ENCODE assay signal across 10 mouse cellular contexts in the genomic region with DNA sequence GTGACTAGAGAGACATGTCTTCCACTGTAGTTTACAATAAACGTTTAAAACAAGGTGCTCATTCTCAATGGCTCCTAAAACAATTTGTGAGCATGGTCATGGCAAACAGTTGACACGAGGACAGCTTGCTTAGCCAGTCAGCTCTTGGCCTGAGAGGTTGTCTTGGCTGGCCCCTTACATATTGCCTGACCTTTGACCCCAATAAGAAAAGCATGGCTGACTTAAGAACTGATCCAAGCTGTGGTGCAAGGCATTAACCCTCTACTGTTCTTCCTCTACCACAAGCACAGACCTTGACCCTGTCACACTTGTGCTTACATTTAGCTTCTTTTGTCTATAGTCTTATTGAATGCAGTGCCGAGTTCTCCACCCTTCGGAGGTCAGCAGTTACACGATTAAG. TPM values are rescaled to one million over a fixed set of nuclear protein-coding genes. Genes with fewer than 3 reads are reported as not detected.
DNase-seq lines count a peak whose midpoint lies in the region; ATAC-seq lines count a peak whose summit lies in the region.
"Had no signal": no experiment of that assay in that cellular context is flagged by ENCODE, and none has a peak within 500 bp of the region (broad histone marks: within the 10 kb centered on the region; RNA-seq: fewer than 3 reads in every experiment).

No protein-coding gene starts in this region.

- no peak overlapping the region for H3K4me3 ChIP-seq in heart, embryonic 16.5 days (ENCODE audit: low read length)
- H3K4me3 ChIP-seq in embryonic facial prominence, embryonic 10.5 days = no peak overlapping the region
- no peak overlapping the region for H3K4me3 ChIP-seq in hindbrain, embryonic 12.5 days
- H3K4me3 ChIP-seq in midbrain, embryonic 15.5 days = no peak overlapping the region
- H3K4me3 ChIP-seq: liver, embryonic 15.5 days had no signal

- no peak overlapping the region for H3K4me2 ChIP-seq in heart, embryonic 16.5 days (ENCODE audit: low read depth, low read length)
- no peak overlapping the region for H3K4me2 ChIP-seq in hindbrain, embryonic 12.5 days (replicated peaks)
- no peak overlapping the region for H3K4me2 ChIP-seq in midbrain, embryonic 15.5 days
- H3K4me2 ChIP-seq: liver, embryonic 15.5 days had no signal

- 80% methylated on average over 5 of the region's 5 CpGs for WGBS in heart, embryonic 16.5 days
- 45% methylated on average over 5 of the region's 5 CpGs for WGBS in embryonic facial prominence, embryonic 10.5 days
- WGBS in hindbrain, embryonic 12.5 days = 36% methylated on average over 5 of the region's 5 CpGs
- WGBS in midbrain, embryonic 15.5 days = 36% methylated on average over 5 of the region's 5 CpGs

- DNase-seq in heart, adult 18-20 months = no peak
- DNase-seq in embryonic facial prominence, embryonic 10.5 days (ENCODE audit: low spot score) = no peak
- no peak for DNase-seq in thymus, postnatal 25 days
- no peak for DNase-seq in right cerebral cortex, postnatal 14 days

- peak overlapping the region; percentile 94 for H3K27ac ChIP-seq in heart, embryonic 16.5 days (ENCODE audit: low read length)
- peak overlapping the region; percentile 78 for H3K27ac ChIP-seq in embryonic facial prominence, embryonic 10.5 days (replicated peaks)
- H3K27ac ChIP-seq in hindbrain, embryonic 12.5 days = peak overlapping the region; percentile 85
- H3K27ac ChIP-seq in midbrain, embryonic 15.5 days = peak overlapping the region; percentile 90
- H3K27ac ChIP-seq: liver, embryonic 15.5 days had no signal

- H3K36me3 ChIP-seq in heart, embryonic 16.5 days (ENCODE audit: control insufficient read depth, insufficient read depth) = no peaks in the 10 kb centered on the region
- peaks cover 14% of the 10 kb centered on the region; the same call in 1 of the 2 replicates for H3K36me3 ChIP-seq in embryonic facial prominence, embryonic 10.5 days (replicated peaks)
- H3K36me3 ChIP-seq in hindbrain, embryonic 12.5 days = no peaks in the 10 kb centered on the region
- H3K36me3 ChIP-seq in midbrain, embryonic 15.5 days (replicated peaks) = no peaks in the 10 kb centered on the region
- H3K36me3 ChIP-seq: liver, embryonic 15.5 days had no signal

- H3K9ac ChIP-seq in heart, embryonic 16.5 days (ENCODE audit: low read length) = no peak overlapping the region
- H3K9ac ChIP-seq in hindbrain, embryonic 12.5 days = no peak overlapping the region
- H3K9ac ChIP-seq in midbrain, embryonic 15.5 days = no peak overlapping the region
- H3K9ac ChIP-seq: liver, embryonic 15.5 days had no signal

- ATAC-seq in heart, embryonic 16.5 days (replicated peaks; ENCODE audit: extremely low read depth, insufficient read depth, low FRiP score) = no peak
- ATAC-seq in hindbrain, embryonic 12.5 days (ENCODE audit: low FRiP score) = no peak
- no peak for ATAC-seq in midbrain, embryonic 15.5 days (replicated peaks)
- ATAC-seq in activated CD4-positive, CD25-positive, alpha-beta regulatory T cell, adult 4 months = no peak

- no peaks in the 10 kb centered on the region for H3K9me3 ChIP-seq in heart, embryonic 16.5 days (replicated peaks; ENCODE audit: control insufficient read depth, low read length)
- no peaks in the 10 kb centered on the region for H3K9me3 ChIP-seq in embryonic facial prominence, embryonic 10.5 days
- no peaks in the 10 kb centered on the region for H3K9me3 ChIP-seq in hindbrain, embryonic 12.5 days (replicated peaks)
- no peaks in the 10 kb centered on the region for H3K9me3 ChIP-seq in midbrain, embryonic 15.5 days
- H3K9me3 ChIP-seq: liver, embryonic 15.5 days had no signal

- peaks cover 45% of the 10 kb centered on the region for H3K4me1 ChIP-seq in heart, embryonic 16.5 days (ENCODE audit: control insufficient read depth, insufficient read depth, low read length)
- H3K4me1 ChIP-seq in embryonic facial prominence, embryonic 10.5 days = peaks cover 72% of the 10 kb centered on the region
- H3K4me1 ChIP-seq in hindbrain, embryonic 12.5 days = peaks cover 40% of the 10 kb centered on the region
- H3K4me1 ChIP-seq in midbrain, embryonic 15.5 days = peaks cover 44% of the 10 kb centered on the region
- H3K4me1 ChIP-seq: liver, embryonic 15.5 days had no signal

- no peaks in the 10 kb centered on the region for H3K27me3 ChIP-seq in heart, embryonic 16.5 days (ENCODE audit: control insufficient read depth, insufficient read depth, low read length)
- no peaks in the 10 kb centered on the region for H3K27me3 ChIP-seq in embryonic facial prominence, embryonic 10.5 days (replicated peaks; ENCODE audit: low read depth, poor library complexity, severe bottlenecking)
- H3K27me3 ChIP-seq in hindbrain, embryonic 12.5 days = no peaks in the 10 kb centered on the region
- H3K27me3 ChIP-seq in midbrain, embryonic 15.5 days (replicated peaks) = no peaks in the 10 kb centered on the region
- H3K27me3 ChIP-seq: CH12.LX; liver, embryonic 15.5 days had no signal

RNA-seq across cellular contexts. Expression of a gene that starts 48.0 kb away (rescaled TPM):
- polyA plus RNA-seq in heart, embryonic 16.5 days (2015; fragmentation: Nextera tagmentation; extraction: Ambion mirVana) = 10.7 and 12.5 TPM in 2 replicates
- 1 to 10 TPM; 4.7 to 5.4 TPM for total RNA-seq in heart, adult 18-20 months (2021)
- polyA plus RNA-seq in embryonic facial prominence, embryonic 10.5 days (2016; fragmentation: Nextera tagmentation; extraction: Ambion mirVana) = 12.9 and 14.8 TPM in 2 replicates
- polyA plus RNA-seq in hindbrain, embryonic 12.5 days (2016; fragmentation: Nextera tagmentation; extraction: Ambion mirVana) = 5.8 and 7.0 TPM in 2 replicates
- 5.9 and 7.0 TPM in 2 replicates for polyA plus RNA-seq in midbrain, embryonic 15.5 days (2015; fragmentation: Nextera tagmentation; extraction: Ambion mirVana)
- 10 to 100 TPM; 33.8 to 34.0 TPM for polyA plus RNA-seq in activated CD4-positive, CD25-positive, alpha-beta regulatory T cell, adult 4 months (2017; shearing (Covaris generic))
